Mouse (Mus musculus): ENCODE measurements around the gene Kif2a. TPM values are rescaled to one million over a fixed set of nuclear protein-coding genes. Genes with fewer than 3 reads are reported as not detected.
A peak's percentile ranks its signal among the peaks of the same experiment; 100 is the strongest.

Kif2a gene
- polyA plus RNA-seq, 1 experiment, result 21.7 TPM

DNA sequence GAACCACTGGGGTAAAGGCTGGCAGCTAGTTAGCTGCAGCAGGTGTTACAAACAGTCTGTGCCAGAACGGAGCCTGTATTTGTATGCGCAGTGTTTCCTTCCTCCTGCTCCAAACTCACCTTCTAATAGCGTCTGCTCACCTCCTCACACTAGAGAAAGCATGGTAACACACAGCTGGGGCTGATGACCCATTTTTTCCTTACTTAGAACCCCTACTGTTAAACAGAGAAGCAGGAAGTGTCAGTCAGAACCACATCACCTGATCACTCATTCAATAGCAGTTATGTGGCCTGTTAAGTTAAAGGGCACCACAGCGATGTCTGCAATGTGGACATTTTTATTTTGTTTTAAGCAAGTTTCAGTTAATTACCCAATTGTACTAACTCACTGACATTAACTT, 64.4 kb downstream of the Kif2a start:
- no peaks in the 10 kb centered on the region for H3K79me3 ChIP-seq (ENCODE audit: low read depth)
- no peak overlapping the region for H3ac ChIP-seq (ENCODE audit: control insufficient read depth, insufficient read length, low read depth)
- H3K4me3 ChIP-seq (ENCODE audit: insufficient read depth, poor library complexity, severe bottlenecking), result no peak overlapping the region
- H3K79me2 ChIP-seq (ENCODE audit: control insufficient read depth, insufficient read depth), result peaks cover 4% of the 10 kb centered on the region
- H3K36me3 ChIP-seq (ENCODE audit: control insufficient read depth, insufficient read depth), result peaks cover 80% of the 10 kb centered on the region
- TF ChIP-seq MAX (IDR thresholded peaks at IDR 0.05), result no peak
- no peak for TF ChIP-seq MYOG (IDR thresholded peaks at IDR 0.05; ENCODE audit: control insufficient read depth, extremely low read depth, insufficient read length)
- no peak for TF ChIP-seq MYOD1 (IDR thresholded peaks at IDR 0.05; ENCODE audit: control insufficient read depth, insufficient read length, low read depth)
- no peak for TF ChIP-seq FOSL1 (IDR thresholded peaks at IDR 0.05; ENCODE audit: insufficient read depth, low read length, poor library complexity, severe bottlenecking)
- no peak for TF ChIP-seq CEBPB (IDR thresholded peaks at IDR 0.05; ENCODE audit: low read depth)
- no peak for TF ChIP-seq USF1 (IDR thresholded peaks at IDR 0.05; ENCODE audit: low read depth)
- no peaks in the 10 kb centered on the region for H3K27me3 ChIP-seq (ENCODE audit: control insufficient read depth, insufficient read depth, insufficient read length)

DNA sequence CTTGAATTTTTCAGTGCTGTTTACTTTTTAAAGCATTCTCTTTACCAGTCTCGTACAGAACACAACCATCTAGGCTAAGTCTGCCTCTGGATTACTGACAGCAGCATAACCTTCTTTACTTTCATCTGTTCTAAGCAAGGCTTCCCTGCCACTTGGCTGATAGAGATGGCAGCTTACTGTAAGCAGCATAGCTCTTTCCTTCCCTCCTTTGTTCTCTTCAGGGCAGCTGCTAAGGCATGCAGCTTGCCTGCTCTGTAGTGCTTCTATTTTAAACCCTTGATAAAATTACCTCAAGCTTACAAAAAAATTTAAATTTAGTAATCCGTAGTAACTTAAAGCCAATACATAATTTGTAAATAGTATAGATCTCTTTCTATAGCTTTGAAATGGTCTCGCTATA, 67.0 kb downstream of the Kif2a start:
- Histone ChIP-seq H3K4me3 (ENCODE audit: insufficient read depth, poor library complexity, severe bottlenecking) (no peak overlapping the region), H3K36me3 (ENCODE audit: control insufficient read depth, insufficient read depth) (peaks cover 81% of the 10 kb centered on the region), H3K27me3 (ENCODE audit: control insufficient read depth, insufficient read depth, insufficient read length) (no peaks in the 10 kb centered on the region), H3ac (ENCODE audit: control insufficient read depth, insufficient read length, low read depth) (no peak overlapping the region), H3K79me3 (ENCODE audit: low read depth) (no peaks in the 10 kb centered on the region), H3K79me2 (ENCODE audit: control insufficient read depth, insufficient read depth) (peaks cover 6% of the 10 kb centered on the region)
- TF ChIP-seq USF1 (IDR thresholded peaks at IDR 0.05; ENCODE audit: low read depth), result no peak

DNA sequence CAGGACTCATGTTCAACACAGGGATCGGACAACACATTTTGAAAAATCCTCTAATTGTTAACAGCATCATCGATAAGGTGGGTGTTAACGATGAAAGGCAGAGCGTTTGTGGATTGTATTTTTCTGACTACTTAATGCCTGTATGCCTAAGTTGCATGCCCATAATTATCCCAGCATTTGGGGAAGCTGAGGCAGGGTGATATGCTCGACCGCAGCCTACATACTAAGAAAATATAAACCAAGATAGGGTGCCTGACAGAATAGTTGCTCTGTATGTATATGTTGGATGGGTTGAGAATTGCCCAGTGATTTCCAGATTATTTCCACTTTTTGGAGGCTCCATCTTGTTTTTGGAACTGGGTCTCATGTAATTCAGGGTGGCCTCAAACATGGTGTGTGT, 74.3 kb downstream of the Kif2a start:
- Histone ChIP-seq H3K27me3 (ENCODE audit: control insufficient read depth, insufficient read depth, insufficient read length) (no peaks in the 10 kb centered on the region), H3K79me3 (ENCODE audit: low read depth) (peaks cover 23% of the 10 kb centered on the region), H3K36me3 (ENCODE audit: control insufficient read depth, insufficient read depth) (peaks cover 37% of the 10 kb centered on the region), H3K79me2 (ENCODE audit: control insufficient read depth, insufficient read depth) (peaks cover 33% of the 10 kb centered on the region), H3K4me3 (ENCODE audit: insufficient read depth, poor library complexity, severe bottlenecking) (peak overlapping the region; percentile 86), H3ac (ENCODE audit: control insufficient read depth, insufficient read length, low read depth) (peak overlapping the region; percentile 95)
- no peak for TF ChIP-seq CTCF (IDR thresholded peaks at IDR 0.05; ENCODE audit: control insufficient read depth, insufficient read depth, insufficient read length)
- TF ChIP-seq USF1 (IDR thresholded peaks at IDR 0.05; ENCODE audit: low read depth), result no peak
- TF ChIP-seq MYOD1 (IDR thresholded peaks at IDR 0.05; ENCODE audit: control insufficient read depth, insufficient read length, low read depth), result no peak
- no peak for TF ChIP-seq MYOG (IDR thresholded peaks at IDR 0.05; ENCODE audit: control insufficient read depth, extremely low read depth, insufficient read length)
- TF ChIP-seq MAX (IDR thresholded peaks at IDR 0.05), result no peak
- no peak for TF ChIP-seq CEBPB (IDR thresholded peaks at IDR 0.05; ENCODE audit: low read depth)
- TF ChIP-seq FOSL1 (IDR thresholded peaks at IDR 0.05; ENCODE audit: insufficient read depth, low read length, poor library complexity, severe bottlenecking), result no peak

DNA sequence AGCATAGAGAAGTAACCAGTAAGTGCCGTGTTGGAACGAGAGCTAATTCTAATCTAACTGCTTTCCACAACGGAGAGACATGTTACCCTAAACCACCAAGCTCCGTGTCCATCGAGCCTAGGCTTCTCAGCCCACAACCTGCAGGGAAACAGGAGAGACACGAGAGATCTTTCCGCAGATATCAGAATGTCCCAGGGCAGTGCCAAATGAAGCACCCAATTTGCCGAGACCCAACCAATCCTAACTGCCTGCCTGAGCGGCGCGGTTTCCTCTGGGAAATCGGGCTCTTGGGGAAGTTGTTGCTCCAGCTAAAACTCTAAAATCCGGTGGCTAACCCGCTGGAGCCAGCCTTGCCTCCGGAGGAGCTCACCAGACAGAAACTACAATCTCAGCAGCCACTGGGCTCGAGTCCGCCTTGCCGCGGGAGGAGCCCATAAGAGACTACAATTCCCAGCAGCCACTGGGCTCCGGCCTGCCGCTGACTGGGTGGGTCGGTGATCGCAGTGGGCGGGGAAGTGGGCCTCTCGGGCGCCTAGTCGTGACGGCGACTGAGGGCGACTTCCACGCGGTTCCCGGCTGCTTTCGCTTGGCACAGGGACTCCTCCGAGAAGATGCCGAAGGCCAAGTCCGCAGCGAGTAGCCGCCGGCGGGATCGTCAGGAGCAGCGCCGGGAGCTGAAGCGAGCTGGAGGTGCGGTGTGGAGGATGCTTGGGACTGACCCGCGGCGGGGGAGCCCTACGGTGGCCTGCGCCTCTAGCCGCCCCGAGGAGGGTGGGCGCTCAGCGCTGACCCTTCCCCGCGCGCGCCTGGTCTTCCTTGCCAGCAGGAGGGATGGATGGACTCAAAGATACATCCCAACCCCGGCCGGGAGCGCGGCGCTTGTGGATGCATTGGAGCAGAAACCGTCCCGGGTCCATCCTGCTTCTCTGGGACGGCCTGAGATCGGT, 75.1 kb downstream of the Kif2a start, which contains the start of gene Dimt1:
Gene Dimt1, plus strand, starts transcription at position 534 of the 947 bp plus-strand sequence.
- Histone ChIP-seq H3K79me3 (ENCODE audit: low read depth) (peaks cover 23% of the 10 kb centered on the region), H3K36me3 (ENCODE audit: control insufficient read depth, insufficient read depth) (peaks cover 30% of the 10 kb centered on the region), H3ac (ENCODE audit: control insufficient read depth, insufficient read length, low read depth) (peak within 1 kb of the TSS; percentile 95), H3K79me2 (ENCODE audit: control insufficient read depth, insufficient read depth) (peaks cover 33% of the 10 kb centered on the region), H3K4me3 (ENCODE audit: insufficient read depth, poor library complexity, severe bottlenecking) (peak within 1 kb of the TSS; percentile 86), H3K27me3 (ENCODE audit: control insufficient read depth, insufficient read depth, insufficient read length) (no peaks in the 10 kb centered on the region)
- TF ChIP-seq MYOD1 (IDR thresholded peaks at IDR 0.05; ENCODE audit: control insufficient read depth, insufficient read length, low read depth), result no peak
- no peak for TF ChIP-seq MYOG (IDR thresholded peaks at IDR 0.05; ENCODE audit: control insufficient read depth, extremely low read depth, insufficient read length)
- TF ChIP-seq FOSL1 (IDR thresholded peaks at IDR 0.05; ENCODE audit: insufficient read depth, low read length, poor library complexity, severe bottlenecking), result no peak
- peak; percentile 79 for TF ChIP-seq MAX (IDR thresholded peaks at IDR 0.05)
- TF ChIP-seq USF1 (IDR thresholded peaks at IDR 0.05; ENCODE audit: low read depth), result no peak
- TF ChIP-seq CEBPB (IDR thresholded peaks at IDR 0.05; ENCODE audit: low read depth), result no peak

DNA sequence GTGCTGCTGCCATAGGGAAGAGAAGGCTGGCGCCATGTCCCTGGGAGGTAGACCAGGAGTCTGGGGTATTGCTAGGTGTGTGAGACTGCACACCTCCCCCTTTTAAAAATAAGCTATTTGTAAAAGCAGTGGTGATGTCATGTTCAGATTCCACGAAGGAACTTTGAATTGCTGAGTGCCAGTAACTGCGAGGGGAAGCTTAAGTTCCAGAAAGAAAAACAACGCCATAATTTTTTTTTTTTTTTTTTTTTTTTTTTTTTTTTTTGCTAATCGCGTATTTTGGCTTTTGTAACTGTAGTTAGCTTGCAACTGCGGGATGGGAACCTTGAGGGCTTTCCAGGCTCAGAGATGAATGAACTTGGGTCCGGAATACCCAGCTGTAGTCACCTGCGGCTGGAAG, 76.4 kb downstream of the Kif2a start:
- Histone ChIP-seq H3K36me3 (ENCODE audit: control insufficient read depth, insufficient read depth) (peaks cover 19% of the 10 kb centered on the region), H3K4me3 (ENCODE audit: insufficient read depth, poor library complexity, severe bottlenecking) (no peak overlapping the region), H3ac (ENCODE audit: control insufficient read depth, insufficient read length, low read depth) (no peak overlapping the region), H3K79me3 (ENCODE audit: low read depth) (peaks cover 23% of the 10 kb centered on the region), H3K79me2 (ENCODE audit: control insufficient read depth, insufficient read depth) (peaks cover 33% of the 10 kb centered on the region), H3K27me3 (ENCODE audit: control insufficient read depth, insufficient read depth, insufficient read length) (no peaks in the 10 kb centered on the region)
- TF ChIP-seq CTCF (IDR thresholded peaks at IDR 0.05; ENCODE audit: control insufficient read depth, insufficient read depth, insufficient read length) (no peak), FOSL1 (IDR thresholded peaks at IDR 0.05; ENCODE audit: insufficient read depth, low read length, poor library complexity, severe bottlenecking) (no peak), MAX (IDR thresholded peaks at IDR 0.05) (no peak), CEBPB (IDR thresholded peaks at IDR 0.05; ENCODE audit: low read depth) (no peak), MYOG (IDR thresholded peaks at IDR 0.05; ENCODE audit: control insufficient read depth, extremely low read depth, insufficient read length) (no peak), MYOD1 (IDR thresholded peaks at IDR 0.05; ENCODE audit: control insufficient read depth, insufficient read length, low read depth) (no peak), USF1 (IDR thresholded peaks at IDR 0.05; ENCODE audit: low read depth) (no peak)

DNA sequence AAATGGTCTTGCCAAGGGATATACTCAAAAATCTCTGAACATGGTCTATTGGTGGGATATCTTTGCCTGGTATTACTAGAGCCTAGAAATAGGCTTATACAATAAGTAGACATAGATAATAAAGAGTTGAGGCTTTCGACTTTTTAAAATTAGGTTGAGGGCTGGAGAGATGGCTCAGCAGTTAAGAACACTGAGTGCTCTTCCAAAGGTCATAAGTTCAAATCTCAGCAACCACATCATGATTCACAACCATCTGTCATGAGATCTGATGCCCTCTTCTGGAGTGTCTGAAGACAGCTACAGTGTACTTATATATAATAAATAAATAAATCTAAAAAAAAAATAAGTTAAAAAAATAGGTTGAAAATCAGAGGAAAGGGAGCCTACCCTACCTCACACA, 79.2 kb downstream of the Kif2a start:
- Histone ChIP-seq H3K4me3 (ENCODE audit: insufficient read depth, poor library complexity, severe bottlenecking) (no peak overlapping the region), H3ac (ENCODE audit: control insufficient read depth, insufficient read length, low read depth) (no peak overlapping the region), H3K79me2 (ENCODE audit: control insufficient read depth, insufficient read depth) (peaks cover 8% of the 10 kb centered on the region), H3K27me3 (ENCODE audit: control insufficient read depth, insufficient read depth, insufficient read length) (no peaks in the 10 kb centered on the region), H3K79me3 (ENCODE audit: low read depth) (peaks cover 6% of the 10 kb centered on the region), H3K36me3 (ENCODE audit: control insufficient read depth, insufficient read depth) (no peaks in the 10 kb centered on the region)
- no peak for TF ChIP-seq MYOG (IDR thresholded peaks at IDR 0.05; ENCODE audit: control insufficient read depth, extremely low read depth, insufficient read length)
- TF ChIP-seq CEBPB (IDR thresholded peaks at IDR 0.05; ENCODE audit: low read depth), result no peak
- no peak for TF ChIP-seq USF1 (IDR thresholded peaks at IDR 0.05; ENCODE audit: low read depth)
- no peak for TF ChIP-seq FOSL1 (IDR thresholded peaks at IDR 0.05; ENCODE audit: insufficient read depth, low read length, poor library complexity, severe bottlenecking)
- no peak for TF ChIP-seq CTCF (IDR thresholded peaks at IDR 0.05; ENCODE audit: control insufficient read depth, insufficient read depth, insufficient read length)
- TF ChIP-seq MYOD1 (IDR thresholded peaks at IDR 0.05; ENCODE audit: control insufficient read depth, insufficient read length, low read depth), result no peak
- no peak for TF ChIP-seq MAX (IDR thresholded peaks at IDR 0.05)

Measured in C2C12 (cell line).